Mouse (Mus musculus): ENCODE data around the gene Gm17428. TPM values are rescaled to one million over a fixed set of nuclear protein-coding genes. Genes with fewer than 3 reads are reported as not detected.
"Not testable (repeated sequence)": the region's sequence is repeated elsewhere in the genome, so short reads cannot be mapped to it uniquely, and the experiment has no call there.

The Gm17428 gene
- polyA plus RNA-seq, 1 experiment, result not detected

DNA sequence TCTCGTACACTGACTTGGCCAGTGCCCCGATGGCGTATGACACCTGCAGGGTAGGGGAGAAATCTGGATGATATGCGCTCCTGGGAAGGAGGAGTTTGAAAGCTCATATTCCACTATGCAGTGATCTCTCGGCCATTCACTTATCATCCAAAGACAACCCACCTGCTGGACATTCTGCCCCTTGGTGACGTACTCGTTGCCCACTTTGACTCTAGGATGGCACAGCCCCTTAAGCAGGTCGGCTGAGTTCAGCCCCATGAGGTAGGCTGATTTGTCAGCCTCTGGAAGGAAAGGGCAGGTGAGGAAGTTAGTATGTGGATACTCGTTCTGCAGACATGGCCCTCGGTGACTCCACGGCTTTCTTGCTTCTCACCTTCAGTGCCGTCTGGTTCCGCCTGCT lies 12.1 kb downstream of the Gm17428 start:
- no peak for DNase-seq (ENCODE audit: low spot score)

DNA sequence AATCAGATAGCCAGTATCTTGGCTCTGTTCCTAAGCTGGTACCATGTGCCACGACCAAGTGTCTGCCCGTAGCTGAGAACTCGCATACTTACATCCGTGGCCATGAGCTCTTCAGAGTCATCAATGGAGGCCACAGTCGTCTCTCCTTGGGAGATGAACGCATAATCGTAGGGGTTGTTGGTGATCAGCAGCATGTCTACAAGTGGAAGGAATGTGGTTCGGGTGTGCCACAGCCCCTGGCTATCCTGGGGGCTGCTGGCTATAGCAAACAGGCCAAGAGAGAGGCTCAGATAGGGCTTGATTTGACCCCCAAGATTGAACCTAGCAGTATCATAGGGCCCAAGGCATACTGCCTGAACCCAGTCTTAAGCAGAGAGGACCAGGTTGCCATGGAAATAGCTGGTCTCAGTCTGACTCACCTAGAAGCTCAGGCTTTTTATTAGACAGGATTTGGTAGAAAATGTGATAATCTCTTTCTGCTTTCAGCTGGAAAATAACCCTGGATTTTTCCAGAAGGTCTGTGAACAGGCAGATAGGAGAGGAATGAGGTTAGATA lies 13.2 kb downstream of the Gm17428 start:
- DNase-seq (ENCODE audit: low spot score), result no peak

DNA sequence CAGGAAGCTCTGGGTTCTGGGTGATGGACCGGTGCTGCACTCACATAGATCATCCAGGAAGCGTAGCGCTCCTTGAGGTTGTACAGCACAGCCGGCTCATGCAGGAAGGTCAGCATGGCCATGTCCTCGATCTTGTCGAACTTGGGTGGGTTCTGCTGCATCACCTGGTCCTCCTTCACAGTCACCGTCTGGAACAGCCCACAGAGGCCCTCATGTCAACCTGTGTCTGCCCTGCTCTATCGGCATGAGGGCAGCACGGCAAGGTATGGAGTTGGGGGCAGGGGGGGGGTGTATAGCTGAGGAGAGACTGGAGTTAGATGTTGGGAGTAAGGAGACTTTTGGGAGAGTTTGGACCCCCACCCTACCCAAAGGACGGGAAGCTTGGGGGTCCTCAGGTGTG lies 15.5 kb downstream of the Gm17428 start:
- no peak for DNase-seq (ENCODE audit: low spot score)

DNA sequence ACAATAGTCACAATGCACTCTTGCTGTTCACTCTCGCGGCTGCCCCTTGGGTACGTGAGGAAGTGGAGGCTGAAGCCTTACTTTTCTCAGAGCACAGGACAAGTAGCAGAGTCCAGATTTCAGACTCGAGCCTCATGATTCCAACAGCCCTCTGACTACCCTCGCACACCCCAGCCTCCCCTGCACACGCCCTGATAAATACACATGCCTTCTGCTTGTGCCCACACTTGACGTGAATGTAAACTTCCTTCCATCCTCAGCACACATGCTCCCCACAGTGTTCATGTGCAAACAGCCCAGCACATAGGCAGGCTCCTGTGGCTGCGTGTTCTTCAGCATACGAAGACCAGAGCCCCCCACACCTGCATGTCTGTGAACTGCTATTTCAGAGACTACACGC lies 16.9 kb downstream of the Gm17428 start:
- DNase-seq (ENCODE audit: low spot score), result no peak

DNA sequence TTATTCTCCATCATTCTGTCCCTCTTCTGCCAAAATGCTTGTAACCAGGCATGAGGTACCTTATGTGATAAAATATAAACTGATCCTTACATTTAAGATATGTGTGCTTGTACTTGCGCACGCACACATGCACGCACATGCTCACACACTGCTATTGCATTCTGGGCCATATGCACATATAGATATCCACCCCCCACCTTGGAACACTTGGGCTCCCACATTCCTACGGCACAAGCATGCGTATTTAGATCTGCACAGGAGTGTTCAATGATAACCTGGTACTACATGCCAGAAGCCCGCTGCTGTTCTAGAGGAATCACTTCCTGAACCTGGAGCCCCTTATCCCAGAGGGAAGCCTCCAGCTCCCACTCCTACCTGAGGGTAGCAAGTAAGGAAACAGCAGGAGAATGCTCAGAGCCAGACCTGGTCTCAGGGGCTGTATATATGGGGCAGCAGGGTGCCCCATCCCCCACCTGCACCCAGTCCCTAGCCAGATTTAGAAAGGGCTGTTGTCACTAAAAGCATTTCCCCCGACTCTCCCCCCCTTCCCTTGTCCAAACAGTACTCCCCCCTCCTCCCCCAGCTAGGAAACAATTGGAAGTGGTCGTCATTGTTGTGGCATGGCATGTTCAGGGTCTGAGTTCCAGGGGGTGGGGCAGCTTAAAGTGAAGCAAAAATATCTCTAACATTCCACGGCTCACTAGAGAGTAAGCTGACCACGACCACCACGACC lies 17.6 kb downstream of the Gm17428 start, which contains the start of gene Myh7:
Gene Myh7, minus strand, starts transcription at position 491 of the 733 bp plus-strand sequence.
- no peak for DNase-seq (ENCODE audit: low spot score)

DNA sequence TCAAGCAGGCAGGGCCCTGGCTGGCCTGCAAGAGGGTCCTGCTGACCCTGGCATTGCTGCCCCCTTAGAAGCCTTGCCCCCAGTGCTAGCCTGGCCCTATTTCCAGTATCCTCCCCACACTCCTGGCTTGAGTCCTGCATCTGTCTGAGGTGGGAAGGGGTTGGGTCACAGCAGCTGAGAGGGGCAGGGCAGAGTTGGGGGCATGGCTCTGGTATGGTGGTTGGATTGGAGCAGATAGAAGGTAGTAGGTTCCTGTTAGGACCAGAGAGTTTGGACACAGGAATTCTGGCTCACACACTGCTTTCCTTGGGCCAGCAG lies 18.1 kb downstream of the Gm17428 start:
- no peak for DNase-seq (ENCODE audit: low spot score)

DNA sequence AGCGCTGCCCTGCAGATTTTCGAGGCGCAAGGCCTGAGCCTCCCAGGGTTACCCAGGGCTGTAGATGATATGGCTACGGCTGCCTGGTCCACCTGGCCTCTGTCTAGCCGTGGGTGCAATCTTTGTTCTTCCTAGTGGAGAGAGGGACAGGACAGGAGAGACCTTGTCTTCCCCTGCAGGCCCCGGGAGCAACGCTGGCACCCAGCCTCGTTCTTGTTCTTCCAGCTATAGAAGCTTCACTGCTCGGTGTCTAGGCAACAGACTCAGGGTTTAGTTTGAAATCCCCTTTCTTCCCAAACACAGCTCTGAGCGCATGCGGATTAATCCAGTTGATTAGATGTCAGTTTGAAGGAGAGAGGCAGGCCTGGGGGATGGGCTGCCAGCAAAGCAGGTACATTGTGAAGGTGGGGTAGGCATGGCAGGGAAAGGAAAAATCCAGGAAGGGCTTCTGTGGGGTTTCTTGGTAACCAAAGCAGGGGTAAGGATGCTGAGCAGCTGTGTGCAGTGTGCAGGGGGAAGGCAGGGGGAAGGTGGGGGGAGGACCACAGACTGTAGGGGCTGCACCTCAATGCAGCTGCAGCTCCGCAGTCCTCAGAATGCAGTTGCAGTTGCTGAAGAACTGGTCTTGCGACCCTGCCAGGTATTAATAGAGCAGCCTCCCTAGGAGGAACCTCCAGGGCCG lies 18.9 kb downstream of the Gm17428 start:
- no peak for DNase-seq (ENCODE audit: low spot score)

DNA sequence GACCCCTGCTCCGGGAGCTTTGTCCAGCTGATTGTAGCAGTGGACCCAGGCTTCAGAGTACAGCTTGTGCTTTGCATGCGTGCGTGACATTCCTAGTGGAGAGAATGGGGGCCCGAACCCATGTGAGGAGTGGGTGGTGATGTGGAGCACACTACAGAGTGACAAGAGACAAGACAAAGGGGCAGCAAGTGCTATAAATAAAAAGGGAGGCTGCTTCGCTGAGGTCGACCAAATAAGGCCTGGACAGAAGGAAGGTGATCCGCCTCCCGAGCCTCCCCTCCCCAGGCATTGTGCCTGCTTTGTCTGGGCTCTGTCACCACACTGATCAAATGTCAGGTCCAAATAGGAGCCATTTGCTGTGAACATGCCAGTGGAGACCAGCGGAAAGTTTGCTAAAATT lies 20.1 kb downstream of the Gm17428 start:
- no peak for DNase-seq (ENCODE audit: low spot score)

DNA sequence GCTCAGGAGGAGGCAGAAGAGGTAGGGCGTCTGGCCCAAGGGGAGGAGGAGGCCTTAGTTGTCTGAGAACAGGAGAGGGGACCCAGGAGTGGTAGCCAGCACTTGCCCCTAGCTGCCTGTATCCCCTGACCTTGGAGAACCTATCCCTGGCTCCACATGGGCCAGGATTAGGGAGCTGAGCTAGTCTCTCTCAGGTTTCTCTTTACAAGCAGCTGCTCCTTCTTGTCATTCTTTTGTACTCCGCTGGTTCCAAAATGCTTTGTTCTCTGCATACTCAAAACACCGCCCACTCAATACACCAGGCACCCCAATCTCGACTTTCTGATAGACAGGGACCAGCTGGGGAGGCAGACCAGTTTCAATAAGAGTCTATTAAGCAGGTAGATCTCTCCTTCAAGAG lies 20.6 kb downstream of the Gm17428 start:
- no peak for DNase-seq (ENCODE audit: low spot score)

DNA sequence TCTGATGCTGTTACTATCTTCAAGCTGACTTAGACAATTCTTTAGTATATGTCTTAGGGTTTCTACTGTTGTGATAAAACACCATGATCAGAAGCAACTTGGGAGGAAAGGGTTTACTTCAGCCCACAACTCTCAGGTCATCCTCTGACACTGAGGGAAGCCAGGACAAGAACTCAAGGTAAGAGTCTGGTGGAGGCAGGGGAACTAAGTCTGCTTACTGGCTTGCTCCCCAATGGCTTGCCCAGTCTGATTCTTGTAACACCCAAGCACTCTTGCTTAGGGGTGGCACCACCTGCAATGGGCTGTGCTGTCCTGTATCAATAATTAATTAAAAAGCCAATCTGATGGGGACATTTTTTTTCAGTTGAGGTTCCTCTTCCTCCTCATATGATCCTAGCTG lies 21.9 kb downstream of the Gm17428 start:
- DNase-seq (ENCODE audit: low spot score), result no peak

DNA sequence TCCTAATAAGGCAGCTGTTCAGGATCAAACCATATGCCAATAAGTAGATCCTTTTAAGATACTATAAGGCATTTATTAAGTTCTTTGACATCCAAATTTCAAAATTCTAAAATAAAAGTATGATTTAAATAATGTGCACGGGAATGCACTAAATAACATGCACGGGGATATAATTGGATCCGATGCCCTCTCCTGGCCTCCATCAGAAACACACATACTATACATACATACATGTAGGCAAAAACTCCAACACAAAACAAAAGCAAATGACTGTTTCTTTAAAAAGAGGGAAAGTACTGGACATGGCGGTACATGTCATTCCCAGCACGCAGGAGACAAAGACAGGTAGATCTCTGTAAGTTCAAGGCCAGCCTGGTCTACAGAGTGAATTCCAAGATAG lies 23.1 kb downstream of the Gm17428 start:
- DNase-seq (ENCODE audit: low spot score), result not testable (repeated sequence)

DNA sequence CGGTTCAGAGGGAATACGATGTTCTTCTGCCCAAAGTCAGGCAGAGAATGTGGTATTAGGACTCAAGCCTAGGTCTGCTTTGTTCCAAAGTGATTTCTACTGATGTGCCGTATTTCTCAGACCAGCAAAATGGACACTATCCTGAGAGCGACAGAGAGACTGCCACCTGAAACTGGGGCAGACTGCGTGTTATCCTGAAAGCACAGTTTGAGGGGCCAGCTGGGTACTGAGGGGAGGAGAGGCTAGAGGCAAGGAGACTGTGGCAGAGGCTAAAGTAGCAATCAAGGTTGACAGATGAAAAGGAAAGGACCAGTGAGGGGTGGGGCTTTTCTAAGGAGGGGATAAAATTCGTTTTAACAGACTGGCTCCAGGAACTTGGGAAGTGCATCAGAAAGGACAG lies 24.1 kb downstream of the Gm17428 start:
- no peak for DNase-seq (ENCODE audit: low spot score)

DNA sequence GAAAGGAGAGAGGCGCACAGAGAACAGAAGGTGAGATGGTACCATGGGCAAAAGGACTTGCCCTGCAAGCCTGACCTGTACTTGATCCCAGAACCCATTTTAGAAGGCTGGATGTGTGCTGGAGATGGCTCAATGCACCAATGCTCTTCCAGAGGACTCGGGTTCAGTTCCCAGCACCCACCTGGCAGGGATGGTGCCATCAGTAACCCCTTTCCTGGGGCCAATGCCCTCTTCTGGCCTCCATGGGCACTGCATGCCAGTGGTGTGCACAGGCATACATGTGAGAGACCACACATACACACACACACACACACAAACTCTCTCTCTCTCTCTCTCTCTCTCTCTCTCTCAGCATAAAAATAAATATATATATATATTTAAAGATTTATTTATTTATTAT lies 24.7 kb downstream of the Gm17428 start:
- DNase-seq (ENCODE audit: low spot score), result no peak

DNA sequence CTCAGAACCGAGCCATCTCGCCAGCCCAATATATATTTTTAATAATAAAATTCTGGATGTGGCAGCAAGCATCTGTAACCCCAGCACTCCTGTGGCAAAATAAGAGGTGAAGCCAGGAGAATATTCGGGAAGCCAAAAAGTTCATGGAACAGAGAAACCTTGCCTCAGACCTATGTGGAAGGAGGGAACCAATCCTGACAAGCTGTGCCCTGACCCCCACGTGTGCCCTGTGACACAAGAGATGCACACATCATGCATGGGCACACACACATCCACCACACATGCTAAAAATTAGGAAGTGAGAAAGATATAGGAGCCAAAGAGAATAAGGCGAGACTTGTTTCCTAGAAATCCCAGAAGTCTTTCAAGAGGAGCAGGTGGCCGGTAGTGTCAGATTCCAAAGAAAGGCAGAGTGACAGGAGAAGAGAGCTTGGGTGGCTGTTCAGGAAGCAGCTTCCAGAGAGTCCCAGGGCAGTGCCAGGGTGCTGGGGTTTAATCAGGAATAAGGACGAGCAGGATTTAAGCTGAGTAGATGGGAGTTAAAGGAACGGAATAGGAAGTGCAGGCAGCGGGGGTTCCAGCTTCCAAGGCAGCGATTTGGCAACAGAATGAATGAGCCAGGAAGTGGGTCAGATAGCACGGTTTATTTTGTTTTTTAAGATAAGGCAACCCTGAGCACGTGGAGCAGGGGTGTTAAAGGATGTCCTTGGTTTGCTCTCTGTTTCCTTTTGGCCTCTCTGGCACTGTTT lies 25.4 kb downstream of the Gm17428 start:
- DNase-seq (ENCODE audit: low spot score), result no peak

DNA sequence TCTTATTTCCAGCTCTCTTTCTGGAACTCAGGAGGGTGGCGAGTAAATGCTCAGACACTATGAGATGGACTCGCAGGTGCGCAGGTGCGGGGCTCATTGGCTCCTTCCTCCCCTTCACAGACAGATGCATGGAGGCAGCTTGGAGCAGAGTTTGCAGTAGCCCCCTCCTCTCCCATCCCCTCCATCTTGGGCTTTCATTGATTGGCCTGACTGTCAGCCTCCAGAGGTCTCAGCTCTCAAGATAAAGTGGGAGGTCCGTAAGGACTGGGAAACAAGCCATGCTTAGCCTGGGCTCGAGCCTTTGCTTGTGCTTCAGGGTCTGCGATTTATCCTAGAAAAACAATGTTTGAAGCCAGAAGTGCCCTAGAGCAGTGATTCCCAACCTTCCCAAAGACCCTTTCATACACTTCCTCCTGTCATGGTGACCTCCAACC lies 26.0 kb downstream of the Gm17428 start:
- no peak for DNase-seq (ENCODE audit: low spot score)

DNA sequence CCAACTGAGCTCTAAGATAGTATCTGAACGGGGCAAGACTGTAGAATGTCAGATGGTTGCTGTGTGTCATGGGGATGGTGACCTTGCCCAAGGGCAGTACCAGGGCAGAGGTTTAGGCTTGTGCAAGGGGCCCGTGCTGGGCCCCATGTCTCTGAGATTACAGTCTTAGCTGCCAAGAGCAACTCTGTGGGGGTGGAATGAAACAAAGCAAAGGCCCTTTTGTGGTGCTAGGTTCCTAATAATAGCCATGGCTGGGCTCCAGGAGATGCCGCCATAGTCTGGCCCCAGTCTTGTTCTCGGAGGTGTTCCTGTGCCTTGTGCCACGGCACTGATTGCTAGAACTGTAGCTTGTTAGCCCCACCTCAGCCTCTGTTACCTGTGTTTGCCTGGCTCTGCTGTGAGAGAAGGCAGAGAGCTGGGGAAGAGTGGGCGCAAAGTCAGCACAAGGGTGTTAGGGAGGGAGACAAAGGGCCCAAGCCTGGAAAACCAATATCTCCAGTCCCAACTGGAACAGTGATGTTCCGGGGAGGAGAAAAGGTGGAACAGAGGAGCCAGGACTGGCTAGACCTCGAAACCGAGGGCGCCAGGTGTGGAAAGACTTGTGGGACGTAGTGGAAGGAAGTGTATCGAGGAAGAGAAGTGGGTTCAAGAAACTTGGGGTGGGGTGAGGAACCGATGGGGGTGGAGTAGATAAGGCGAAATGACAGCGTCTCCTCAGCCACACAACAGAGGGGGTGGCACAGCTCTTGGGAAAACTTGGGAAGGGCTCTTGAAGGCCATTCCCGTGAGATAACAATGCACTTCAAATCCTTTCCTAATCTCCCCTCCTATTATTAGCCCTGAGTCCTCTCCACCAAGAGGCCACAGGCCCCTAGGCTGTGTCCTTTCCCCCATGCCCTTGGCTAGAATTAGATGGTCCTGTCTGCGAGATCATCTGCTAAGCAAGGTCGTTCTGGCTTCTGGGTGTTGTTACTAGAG lies 27.4 kb downstream of the Gm17428 start:
- DNase-seq (ENCODE audit: low spot score), result no peak

DNA sequence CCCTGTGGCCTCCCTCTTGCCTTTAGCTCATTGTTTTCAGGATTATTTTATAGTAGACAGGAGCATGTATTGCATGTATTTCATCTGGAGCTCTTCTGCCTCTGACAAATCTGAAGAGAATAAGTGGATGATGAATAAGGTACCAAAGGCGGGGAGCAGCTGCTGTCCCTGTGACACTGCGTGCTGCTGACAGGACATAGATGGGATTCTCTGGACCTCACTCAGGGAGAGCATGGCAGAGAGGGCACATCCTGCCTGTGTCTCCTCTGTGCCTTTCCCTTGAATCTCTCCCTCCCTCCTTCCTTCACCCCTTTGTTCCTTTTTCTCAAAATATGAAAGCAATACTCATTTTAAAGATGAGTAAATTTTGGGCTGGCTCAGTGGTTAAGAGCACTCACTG lies 28.8 kb downstream of the Gm17428 start:
- DNase-seq (ENCODE audit: low spot score), result no peak

DNA sequence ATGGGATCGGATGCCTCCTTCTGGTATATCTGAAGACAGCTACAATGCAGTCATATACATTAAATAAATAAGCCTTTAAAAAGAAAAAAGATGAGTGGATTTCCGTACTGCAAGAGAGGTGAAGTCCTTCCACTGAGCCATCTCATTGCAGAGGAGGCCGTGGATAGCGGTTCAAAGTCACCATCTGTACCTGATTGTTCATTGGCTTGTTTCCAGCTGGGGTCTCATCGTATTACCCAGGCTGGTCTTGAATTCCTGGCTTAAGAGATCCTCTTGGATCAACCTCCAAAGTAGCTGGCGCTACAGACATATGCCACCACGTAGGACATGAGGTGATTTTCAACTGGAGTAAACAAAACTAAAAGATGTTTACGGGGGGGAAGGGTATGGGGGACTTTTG lies 29.2 kb downstream of the Gm17428 start:
- no peak for DNase-seq (ENCODE audit: low spot score)

DNA sequence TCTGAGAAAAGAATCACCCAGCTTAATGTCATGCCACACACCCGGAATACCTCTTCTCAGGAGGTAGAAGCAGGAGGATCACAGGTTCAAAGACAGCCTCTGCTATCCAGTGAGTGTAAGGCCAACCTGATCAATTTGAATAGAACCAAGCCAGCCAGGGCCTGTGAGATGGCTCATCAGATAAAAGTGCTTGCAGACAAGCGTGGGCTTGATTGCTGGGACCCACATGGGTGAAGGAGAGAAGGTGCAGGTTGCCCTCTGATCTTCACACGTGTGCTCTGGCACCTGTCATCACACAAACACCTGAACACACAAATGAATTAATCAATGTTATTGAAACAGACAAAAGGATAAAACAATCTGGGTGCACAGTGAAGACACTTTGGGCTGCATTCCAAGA lies 29.8 kb downstream of the Gm17428 start:
- DNase-seq (ENCODE audit: low spot score), result no peak

DNA sequence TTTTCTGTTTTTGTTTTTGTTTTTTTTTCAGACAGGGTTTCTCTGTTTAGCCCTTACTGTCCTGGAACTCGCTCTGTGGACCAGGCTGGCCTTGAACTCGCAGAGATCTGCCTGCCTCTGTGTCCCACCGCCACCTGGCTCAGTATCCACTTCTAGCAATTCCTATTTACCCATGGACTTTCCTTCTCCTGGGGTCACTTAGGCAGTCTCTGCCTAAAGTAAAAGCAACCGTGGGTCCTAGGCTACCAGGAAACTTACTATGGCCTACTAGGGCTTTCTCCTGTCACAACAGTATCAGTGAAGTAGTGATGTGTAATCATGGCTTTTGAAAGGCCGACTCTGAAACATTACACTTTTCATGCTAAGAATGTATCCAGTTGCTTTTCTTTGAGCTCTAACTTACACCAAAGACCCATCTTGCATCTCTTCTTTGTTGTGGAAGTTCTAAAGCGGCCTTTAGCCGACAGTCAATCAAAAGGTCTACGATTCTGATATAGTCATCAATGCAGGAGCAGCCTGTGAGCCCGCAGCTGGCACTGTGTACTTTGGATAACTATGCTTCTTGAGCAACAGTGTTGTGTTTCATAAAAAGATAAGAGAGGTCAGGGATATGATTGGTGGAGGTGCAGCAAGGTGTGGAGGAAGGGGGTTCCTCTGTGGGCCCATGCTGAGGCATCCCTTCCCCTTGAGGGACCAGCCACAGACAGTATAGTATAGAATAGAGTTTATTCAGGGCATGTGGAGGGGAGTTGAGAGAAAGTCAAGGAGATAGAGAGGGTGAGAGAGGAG lies 30.6 kb downstream of the Gm17428 start:
- no peak for DNase-seq (ENCODE audit: low spot score)

DNA sequence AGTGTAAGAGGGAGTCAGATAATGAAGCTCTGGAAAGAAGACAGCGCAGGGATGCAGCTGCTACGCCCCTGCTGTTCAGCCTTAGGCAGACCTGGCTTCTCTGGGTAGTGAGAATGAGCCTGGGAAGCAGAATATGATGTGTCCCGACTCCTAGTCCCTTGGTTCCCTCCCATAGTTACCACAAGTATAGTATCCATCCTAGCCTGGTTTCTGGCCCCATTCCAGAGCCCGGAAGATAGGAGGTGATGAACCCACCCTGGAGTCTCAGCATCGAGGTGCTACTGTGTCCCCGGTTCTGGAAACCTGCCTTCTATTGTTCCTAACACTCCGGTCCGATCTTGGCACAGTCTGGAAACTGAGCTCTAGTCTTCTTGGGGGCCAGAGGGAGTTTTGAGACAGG lies 31.7 kb downstream of the Gm17428 start:
- DNase-seq (ENCODE audit: low spot score), result no peak
